Mouse (Mus musculus) neutrophil, adult 5-6 weeks (primary cell): ENCODE measurements around the gene Ddx52. TPM values are rescaled to one million over a fixed set of nuclear protein-coding genes. Genes with fewer than 3 reads are reported as not detected.

Source experiments
- ATAC-seq: fragments of 151-379, 151-347 bp; 2 replicates; pipeline ENCODE4 v1.8.0; 2017; ENCODE audit warnings: mild to moderate bottlenecking, moderate TSS enrichment; ENCODE audit not compliant: insufficient number of reproducible peaks, poor library complexity, low FRiP score, severe bottlenecking; ENCODE audit errors: extremely low read depth
- total RNA-seq: library from RNA; stranded (forward); fragments of 200-1000 nt; gene quantifications from 2 replicates; pipeline ENCODE4 v1.2.3, GENCODE M21; 2017

Gene Ddx52
- total RNA-seq, 1 experiment from 2014 or later: 71.0 TPM

DNA sequence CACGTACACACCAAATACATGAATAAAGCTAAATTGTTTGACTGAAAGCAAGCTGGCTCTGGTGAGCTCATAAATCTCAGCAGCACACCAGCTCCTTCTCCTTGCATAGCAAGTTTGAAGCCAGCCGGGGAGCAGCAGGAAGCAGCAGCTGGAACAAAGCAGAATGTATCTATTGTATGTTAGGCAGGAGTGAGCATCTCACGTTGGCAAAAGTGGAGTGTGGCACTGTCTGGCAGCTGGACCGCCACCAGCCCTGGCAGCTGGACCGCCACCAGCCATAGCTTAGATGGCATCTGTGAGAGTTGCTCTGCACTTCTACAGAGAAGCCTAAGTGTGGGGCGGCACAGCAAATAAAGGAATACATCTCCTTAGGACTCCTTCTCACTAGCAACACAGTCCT lies 62.1 kb downstream of the Ddx52 start:
- ATAC-seq: no peak

- ATAC-seq: no peak
Observed at GRCm38 (mm10) chr11:84009001-84009400, 67.1 kb downstream of the Ddx52 start.

- ATAC-seq: no peak
Observed at GRCm38 (mm10) chr11:84010411-84010810, 68.5 kb downstream of the Ddx52 start.

GRCm38 (mm10) chr11:84011050-84011449 lies 69.2 kb downstream of the Ddx52 start:
- ATAC-seq: no peak

- no peak for ATAC-seq
Observed at GRCm38 (mm10) chr11:84011576-84011975, 69.7 kb downstream of the Ddx52 start.

Other genes with a start within 250 kb of the Ddx52 start
- 160 TPM in 2 replicates for gene Wfdc17, start 238.1 kb upstream of the Ddx52 start, total RNA-seq
- 1.5 and 2.5 TPM in 2 replicates for gene Wfdc18, start 233.0 kb upstream of the Ddx52 start, total RNA-seq
- 177 and 234 TPM in 2 replicates for gene Wfdc21, start 195.1 kb upstream of the Ddx52 start, total RNA-seq
- gene Heatr6, start 188.4 kb upstream of the Ddx52 start, total RNA-seq: 39.9 and 41.6 TPM in 2 replicates
- gene Hnf1b, start 92.0 kb upstream of the Ddx52 start, total RNA-seq: 0.58 TPM in 1 of 2 replicates, not detected in the other
- gene Synrg, start 22.4 kb downstream of the Ddx52 start, total RNA-seq: 35.6 and 43.1 TPM in 2 replicates
- gene Dusp14, start 127.2 kb downstream of the Ddx52 start, total RNA-seq: 1.3 TPM in 1 of 2 replicates, not detected in the other
- 4.2 and 4.4 TPM in 2 replicates for gene Tada2a, start 187.5 kb downstream of the Ddx52 start, total RNA-seq
- 18.0 and 23.2 TPM in 2 replicates for gene Acaca, start 187.6 kb downstream of the Ddx52 start, total RNA-seq
- gene Gm11437, start 225.4 kb downstream of the Ddx52 start, total RNA-seq: not detected in 2 replicates